Mouse (Mus musculus) urinary bladder, postnatal 10 days (tissue): Measurements from ENCODE around the gene Rnf152.

Experiments
- DNase-seq: peaks from one replicate; pipeline ENCODE4 v3.0.0; 2022; ENCODE audit warnings: low spot score

Gene Rnf152

DNA sequence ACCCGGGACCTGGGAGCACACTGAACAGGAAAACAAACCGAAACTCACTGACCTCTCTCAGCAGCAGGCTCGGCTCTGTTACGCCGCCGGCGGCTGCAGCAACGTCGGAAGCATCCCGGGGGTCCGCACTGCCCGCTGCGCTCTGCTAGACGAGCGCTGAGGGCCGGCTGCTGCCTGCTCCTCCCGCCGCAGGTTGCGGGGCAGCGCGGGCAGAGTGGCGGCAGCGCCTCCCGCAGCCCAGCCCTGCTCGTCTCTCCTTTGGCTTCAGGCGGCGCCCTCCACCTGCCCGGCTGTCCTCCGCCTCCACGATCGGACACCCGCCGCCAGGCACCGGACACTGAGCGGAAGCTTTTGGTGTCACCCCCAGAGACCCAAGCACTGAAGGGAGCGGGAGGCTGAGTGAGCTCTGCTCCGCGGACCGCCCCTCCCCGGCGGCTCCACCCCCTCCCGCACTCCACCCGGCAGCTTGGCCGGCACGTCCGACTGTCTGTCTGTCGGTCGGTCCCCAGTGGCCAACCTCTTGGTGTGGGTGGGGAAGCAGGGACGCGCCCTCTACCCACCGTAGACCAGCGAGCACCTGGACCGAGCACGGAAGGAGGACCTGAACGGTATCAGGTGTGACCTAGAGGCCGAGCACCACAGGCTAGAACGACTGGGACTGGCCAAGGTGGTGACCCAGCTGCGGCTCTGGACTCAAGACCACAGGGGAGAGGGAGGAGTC is at the start of gene Rnf152:
Rnf152 (minus strand) TSS at position 420 of the 721 bp plus-strand sequence.
- no peak for DNase-seq

DNA sequence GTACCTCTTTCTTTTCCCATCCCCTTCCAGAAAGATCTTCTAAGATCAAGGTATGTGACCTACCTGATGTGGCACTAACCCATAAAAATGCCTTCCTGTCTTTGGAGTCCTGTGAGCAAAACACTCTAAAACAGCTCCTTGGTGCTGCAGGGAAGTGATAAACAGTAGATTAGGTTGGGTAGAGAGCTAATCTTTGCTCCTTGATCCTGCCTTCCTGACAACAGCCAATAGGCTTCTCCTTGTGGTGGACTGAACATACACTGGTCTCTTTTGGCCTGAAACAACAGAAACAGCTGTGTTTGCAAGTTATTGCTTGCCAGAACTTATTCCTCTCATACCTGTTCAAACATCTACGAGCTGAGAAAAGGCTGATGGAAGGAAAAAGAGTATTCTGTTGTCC is 46.3 kb upstream of the Rnf152 start:
- DNase-seq = no peak

DNA sequence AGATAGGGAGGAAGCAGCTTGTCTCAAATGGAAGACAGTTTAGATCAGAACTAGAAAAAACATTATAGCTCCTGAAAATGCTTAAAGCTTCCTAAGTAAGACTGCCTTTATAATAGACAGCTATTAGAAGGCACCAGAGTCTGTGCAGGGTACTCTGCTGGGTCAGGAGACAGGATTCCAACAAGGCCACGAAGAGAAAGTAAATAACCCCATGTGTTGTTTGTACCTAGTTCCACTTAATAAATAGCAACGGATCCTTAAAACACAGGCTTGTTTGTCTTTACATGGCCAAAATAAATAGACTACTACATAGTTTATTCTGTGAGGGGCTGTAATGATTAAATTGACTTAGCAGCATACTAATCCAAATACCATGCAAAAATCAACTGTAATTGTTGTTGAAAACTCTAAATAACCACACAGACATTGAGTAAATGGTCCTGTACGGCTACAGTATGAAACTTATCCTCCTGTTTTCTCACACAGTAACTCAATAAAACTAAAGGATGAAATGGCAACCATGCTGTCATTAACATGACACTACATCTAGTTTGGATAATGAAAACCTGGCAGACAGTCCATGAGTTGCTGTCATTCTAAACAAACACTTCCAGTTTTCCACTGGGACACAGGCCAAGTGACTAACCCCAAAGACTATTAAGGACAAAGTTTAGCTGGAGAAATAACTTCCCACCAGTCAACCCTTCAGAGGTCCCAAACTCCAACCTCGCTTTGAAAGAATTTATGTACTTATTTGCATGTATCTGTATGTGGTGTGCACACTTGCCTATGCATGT is 27.8 kb upstream of the Rnf152 start:
- no peak for DNase-seq

- DNase-seq = no peak
Measured at GRCm38 (mm10) chr1:105377546-105377945, 21.0 kb upstream of the Rnf152 start.

DNA sequence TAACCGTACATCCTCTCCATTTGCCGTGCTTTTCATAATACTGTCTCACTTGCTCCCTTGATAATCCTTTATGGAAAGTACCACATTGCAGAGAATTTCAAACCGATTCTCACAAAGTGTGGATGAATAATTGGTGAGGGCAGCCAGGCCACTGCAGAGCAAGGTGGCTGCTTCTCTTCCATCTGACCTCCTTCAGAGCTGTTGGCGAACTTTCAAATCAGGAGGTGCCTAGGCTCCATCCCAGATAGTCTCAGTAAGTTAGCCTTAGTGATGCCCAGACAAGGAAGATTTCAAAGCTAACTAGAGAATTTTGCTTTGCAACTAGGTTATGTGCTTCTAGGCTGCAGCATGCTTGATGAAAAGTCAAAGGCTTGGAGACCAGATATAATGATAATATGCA is 18.1 kb upstream of the Rnf152 start:
- no peak for DNase-seq

DNA sequence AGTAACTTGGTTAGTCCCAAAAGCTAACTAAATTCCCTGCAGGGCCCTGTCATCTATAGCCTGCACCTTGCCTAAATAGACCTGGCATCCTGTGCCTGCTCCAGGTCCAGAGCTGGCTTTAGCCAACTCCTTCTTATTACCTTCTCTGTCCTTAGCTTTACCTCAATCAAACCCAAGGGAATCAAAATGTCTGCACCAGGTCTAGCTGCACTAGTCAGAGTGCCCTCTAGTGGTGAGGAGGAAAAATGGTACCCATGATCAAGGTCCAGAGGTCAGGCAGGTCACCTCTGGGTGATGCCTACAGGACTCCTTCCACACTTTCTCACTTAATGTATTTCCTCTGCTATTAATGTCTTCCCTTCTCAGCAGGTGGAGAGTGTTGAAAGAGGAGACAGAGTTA is 6.2 kb upstream of the Rnf152 start:
- DNase-seq = no peak

DNA sequence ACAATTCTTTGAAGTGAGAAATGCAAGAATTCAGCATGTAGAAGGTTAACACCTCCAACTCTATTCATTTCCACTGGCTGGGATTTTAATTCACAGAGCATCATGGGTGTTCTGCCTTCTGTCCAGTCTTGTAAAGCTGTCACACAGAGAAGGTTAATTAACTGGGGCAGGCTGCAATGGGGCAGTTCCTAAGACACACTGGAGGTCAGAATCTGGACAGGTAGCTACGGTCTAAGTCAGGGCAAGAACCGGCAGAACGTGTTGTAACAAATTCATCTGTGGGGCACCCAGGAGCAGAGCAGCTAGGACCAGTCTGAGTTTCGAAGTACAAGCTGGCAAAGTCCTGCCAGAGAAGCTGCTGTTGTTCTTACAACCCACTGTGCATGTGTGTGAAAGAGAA is 2.4 kb upstream of the Rnf152 start:
- DNase-seq = no peak

- DNase-seq = no peak
Measured at GRCm38 (mm10) chr1:105355910-105356290, 610 bp downstream of the Rnf152 start.

GRCm38 (mm10) chr1:105354901-105355891 is 1.3 kb downstream of the Rnf152 start:
- DNase-seq = no peak

GRCm38 (mm10) chr1:105351806-105352205 is 4.7 kb downstream of the Rnf152 start:
- DNase-seq = no peak

GRCm38 (mm10) chr1:105342305-105342704 is 14.2 kb downstream of the Rnf152 start:
- DNase-seq = no peak

DNA sequence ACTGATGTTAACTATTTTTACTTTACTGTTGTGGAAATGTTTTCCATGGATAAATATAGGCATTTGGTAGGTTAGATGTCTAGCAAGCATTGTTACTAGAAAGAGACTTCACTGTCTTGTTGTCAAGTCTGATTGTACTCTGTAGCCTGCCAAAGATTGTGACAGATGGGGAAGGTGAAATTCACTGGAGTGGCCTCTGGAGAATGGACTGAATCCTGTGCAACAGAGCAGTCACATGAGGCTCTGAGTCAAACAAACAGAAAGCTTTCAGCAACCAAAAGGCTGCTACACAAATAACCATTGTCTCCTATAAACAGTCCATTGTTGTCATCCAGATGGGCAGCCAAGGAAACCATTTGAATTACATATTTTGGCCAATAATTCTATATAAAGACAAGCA is 15.6 kb downstream of the Rnf152 start:
- DNase-seq = no peak

DNA sequence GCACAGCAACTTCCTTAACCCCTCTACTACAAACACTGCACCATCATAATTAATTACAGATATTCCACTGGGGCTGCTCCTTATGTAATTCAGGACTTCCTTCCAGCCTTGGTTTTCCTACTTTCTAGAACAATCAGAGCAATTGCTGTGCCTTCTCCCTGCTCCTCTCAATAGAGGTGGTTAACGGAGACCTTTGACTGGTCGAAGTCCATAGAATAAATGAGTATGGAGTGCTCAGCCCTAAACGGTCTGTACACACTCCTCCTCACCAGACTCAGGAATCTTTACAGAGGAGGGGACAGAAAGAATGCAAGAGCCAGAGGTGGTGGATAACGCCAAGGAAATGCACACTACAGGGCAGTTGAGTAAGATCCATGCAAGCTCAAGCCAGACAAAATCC is 19.1 kb downstream of the Rnf152 start:
- DNase-seq = no peak

GRCm38 (mm10) chr1:105336096-105336495 is 20.4 kb downstream of the Rnf152 start:
- no peak for DNase-seq

- DNase-seq = no peak
Measured at GRCm38 (mm10) chr1:105332087-105332731, 24.3 kb downstream of the Rnf152 start.

DNA sequence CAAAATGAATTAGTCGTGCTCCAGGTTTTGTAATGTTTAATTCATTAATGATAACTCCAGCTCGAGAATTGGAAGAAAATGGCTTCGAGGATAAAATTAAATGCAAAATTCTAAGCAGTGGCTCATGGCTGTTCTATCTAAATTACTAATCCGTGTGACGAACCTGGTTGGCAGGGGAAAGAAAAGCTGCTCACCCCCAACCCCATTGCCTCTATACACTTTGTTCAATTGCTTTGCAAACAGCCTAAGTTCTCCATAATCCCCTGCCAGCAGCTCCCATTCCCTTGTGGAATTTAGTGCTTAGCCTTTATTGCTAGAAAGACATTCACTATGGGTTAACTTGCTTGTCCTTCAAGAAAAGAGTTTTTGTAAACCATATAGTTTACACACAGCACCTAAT is 24.9 kb downstream of the Rnf152 start:
- no peak for DNase-seq

DNA sequence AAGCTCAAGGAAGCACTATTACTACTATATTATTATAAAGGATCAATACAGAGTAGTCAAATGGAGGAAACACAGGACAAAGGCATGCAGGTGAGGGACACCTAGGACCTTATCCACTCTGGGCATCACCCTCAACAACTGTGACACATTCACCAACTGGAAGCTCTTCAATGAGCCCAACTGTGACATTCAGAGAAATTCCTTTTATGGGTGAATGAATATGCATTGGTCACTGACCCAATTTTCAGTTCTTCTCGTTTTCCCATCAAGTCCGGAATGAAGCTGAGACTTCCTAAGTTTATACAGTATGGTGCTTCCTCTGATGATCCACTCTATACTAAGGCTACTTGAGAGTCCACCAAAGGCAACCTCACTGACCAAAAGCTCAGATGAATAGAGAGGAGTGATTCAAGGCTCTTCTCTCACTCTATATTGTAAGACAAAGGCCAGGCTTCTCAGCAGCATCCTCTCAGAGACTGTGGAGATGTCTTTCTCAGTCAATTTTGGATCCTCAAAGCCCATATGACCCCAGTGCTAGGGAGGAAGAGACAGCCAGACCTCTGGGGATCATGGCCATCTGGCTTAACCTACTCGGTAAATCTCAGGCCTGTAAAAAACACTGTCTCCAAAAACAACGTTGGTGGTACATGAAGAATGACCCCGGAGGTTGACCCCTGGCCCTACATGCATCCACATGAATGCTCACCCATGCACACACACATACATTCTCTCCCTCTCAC is 25.8 kb downstream of the Rnf152 start:
- DNase-seq = no peak

DNA sequence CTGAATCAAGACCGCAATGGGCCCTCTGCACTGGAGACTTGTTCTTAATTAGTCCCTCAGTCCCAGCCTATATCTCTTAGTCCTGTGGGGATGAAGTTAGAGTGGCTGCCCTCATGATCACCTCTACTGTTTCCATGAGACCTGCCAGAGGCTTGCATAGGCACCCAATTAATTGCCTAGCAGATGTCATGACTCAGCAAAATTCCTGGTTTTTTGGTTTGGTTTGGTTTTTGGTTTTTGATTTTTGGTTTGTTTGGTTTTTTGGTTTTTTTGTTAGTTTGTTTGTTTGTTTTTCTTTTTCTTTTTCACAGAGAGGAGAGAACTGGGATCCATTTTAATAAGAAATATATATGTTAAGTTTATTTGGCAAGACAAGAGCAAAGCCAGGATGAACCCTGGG is 28.7 kb downstream of the Rnf152 start:
- DNase-seq = no peak

DNA sequence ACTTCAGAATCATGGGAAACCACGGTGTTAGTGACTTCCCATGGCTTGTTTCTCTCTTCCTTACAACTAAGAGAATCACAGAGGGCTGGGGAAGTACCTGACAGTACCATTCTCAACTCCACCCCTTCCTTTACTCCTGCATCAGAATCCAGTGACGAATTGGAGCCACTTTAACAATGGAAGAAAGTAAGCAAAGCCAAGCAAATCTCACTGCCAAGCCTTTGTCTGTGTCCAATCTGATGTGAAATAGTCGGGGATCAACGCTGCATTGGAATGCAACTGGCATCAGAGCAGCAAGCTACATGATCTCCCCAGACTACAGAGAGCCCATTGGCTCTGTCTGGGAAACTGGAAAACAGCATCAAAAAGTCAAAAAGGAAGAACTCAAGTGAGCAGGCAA is 31.9 kb downstream of the Rnf152 start:
- DNase-seq = no peak

- no peak for DNase-seq
Measured at GRCm38 (mm10) chr1:105314010-105314800, 42.3 kb downstream of the Rnf152 start.

DNA sequence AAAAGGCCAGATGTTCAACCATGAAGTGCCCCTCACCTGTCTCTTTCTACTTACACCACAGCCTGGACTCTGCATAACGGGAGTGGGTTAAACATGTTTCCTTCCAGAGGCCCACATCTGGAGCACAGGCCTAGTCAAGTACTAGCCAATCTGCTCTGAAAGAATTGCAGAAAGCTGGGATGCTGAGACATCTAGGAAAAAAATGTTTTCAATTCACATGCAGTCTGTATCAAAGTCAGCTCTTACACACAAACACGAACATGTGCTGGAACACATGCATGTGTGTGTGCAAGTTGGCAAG is 44.0 kb downstream of the Rnf152 start:
- no peak for DNase-seq
